Mouse (Mus musculus): ENCODE results near the gene Igfbp2. TPM values are rescaled to one million over a fixed set of nuclear protein-coding genes. Genes with fewer than 3 reads are reported as not detected.

Gene Igfbp2
- total RNA-seq (2014; rRNA removed; ENCODE audit: low replicate concordance) (24.1 and 140 TPM in 2 replicates), polyA plus RNA-seq (2015; fragmentation: Nextera tagmentation; extraction: Ambion mirVana) (10.2 and 12.7 TPM in 2 replicates)

DNA sequence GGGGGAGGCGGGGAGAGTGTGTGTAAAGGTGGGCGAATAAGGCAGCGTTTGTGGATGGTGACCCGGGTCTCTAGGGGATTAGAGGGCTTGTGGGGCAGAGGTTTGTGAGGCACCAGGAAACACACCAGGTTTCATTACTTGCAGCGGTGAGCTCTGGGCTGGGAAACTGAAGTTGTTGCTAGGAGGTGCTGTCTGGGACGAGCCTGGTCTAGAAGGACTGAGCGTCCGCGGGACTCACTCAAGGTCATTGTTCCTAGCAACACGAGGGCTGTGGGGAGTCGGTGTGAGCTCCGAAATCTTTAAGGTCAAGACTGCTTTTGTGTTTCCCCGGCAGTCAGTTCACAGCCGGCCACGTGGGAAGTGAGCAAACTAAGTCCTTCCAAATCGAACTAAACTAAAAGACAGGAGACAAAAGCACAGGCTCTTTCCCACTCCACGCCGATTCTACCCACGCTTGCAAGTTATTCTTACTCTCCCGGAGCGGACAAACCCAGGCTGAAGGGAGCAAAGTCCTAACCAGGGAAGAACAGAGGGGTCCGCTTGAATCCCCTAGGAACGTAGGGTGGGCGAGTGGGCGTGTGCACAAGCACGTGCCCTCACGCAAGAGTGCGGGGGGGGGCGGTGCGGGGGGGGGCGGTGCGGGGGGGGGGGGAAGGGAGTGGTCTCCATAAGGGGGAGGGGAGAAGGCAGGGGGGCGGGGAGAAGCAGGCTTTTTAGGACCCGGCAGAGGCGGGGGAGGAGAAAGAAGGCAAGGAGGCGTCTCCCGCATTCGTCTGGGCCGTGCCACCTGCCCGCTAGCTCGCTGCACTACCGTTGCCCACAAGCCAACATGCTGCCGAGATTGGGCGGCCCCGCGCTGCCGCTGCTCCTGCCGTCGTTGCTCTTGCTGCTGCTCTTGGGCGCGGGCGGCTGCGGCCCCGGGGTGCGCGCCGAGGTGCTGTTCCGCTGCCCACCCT lies at the start of gene Igfbp2:
Gene Igfbp2, plus strand, starts transcription at position 753 of the 956 bp plus-strand sequence.
- H3K27ac ChIP-seq (ENCODE audit: low read depth), result no peak within 1 kb of the TSS
- peaks cover 39% of the 10 kb centered on the region for H3K27me3 ChIP-seq (ENCODE audit: control insufficient read depth, insufficient read depth, low read length)
- no peak within 1 kb of the TSS for H3K9ac ChIP-seq (replicated peaks; ENCODE audit: low read depth, low read length)
- no peaks in the 10 kb centered on the region for H3K36me3 ChIP-seq (replicated peaks; ENCODE audit: control insufficient read depth, insufficient read depth, low read length)
- 5% methylated on average over 48 of the region's 58 CpGs for WGBS
- ATAC-seq (ENCODE audit: insufficient read depth, low read depth), result peak; percentile 36; the same call in 1 of the 2 replicates
- TF ChIP-seq CTCF (IDR thresholded peaks at IDR 0.05; ENCODE audit: low read depth), result no peak
- TF ChIP-seq EP300 (IDR thresholded peaks at IDR 0.05; ENCODE audit: low read depth), result no peak
- DNase-seq (ENCODE audit: low spot score), result peak; percentile 8
- peak within 1 kb of the TSS; percentile 85 for H3K4me2 ChIP-seq (ENCODE audit: low read depth, low read length)
- H3K4me1 ChIP-seq (ENCODE audit: control insufficient read depth, insufficient read depth), result 0 out of 2 replicates have a peak, but pooled peaks cover 11% of the 10 kb centered on the region
- peak within 1 kb of the TSS; percentile 51 for H3K4me3 ChIP-seq (ENCODE audit: low read depth, low read length)
- no peaks in the 10 kb centered on the region for H3K9me3 ChIP-seq (replicated peaks; ENCODE audit: control insufficient read depth, low read length)

DNA sequence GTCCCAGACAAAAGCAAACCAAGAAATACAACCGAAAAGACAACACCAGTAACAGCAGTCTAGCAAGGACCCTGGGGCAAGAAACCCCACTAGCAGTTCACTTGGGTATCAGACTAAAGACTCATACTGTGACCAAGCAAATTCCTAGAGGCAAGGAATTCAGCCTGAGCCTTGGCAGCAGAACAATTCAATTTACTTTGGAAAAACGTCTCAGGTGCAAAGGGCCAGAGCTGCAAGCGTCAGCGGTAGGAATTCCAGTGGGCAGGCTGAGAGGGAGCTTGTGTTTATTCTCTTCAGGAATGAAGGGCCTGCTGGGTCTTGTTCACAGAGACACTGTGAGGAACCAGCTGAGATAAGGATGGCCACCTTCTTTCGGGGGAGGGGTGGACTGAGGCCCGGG lies 45.5 kb upstream of the Igfbp2 start:
- WGBS, result 27% methylated on average over 6 of the region's 6 CpGs
- H3K4me1 ChIP-seq (ENCODE audit: control insufficient read depth, insufficient read depth), result no peaks in the 10 kb centered on the region
- TF ChIP-seq EP300 (IDR thresholded peaks at IDR 0.05; ENCODE audit: low read depth) (no peak), CTCF (IDR thresholded peaks at IDR 0.05; ENCODE audit: low read depth) (no peak)
- H3K9me3 ChIP-seq (replicated peaks; ENCODE audit: control insufficient read depth, low read length), result no peaks in the 10 kb centered on the region
- H3K27ac ChIP-seq (ENCODE audit: low read depth), result no peak overlapping the region
- H3K27me3 ChIP-seq (ENCODE audit: control insufficient read depth, insufficient read depth, low read length), result no peaks in the 10 kb centered on the region
- no peak overlapping the region for H3K4me2 ChIP-seq (ENCODE audit: low read depth, low read length)
- ATAC-seq (ENCODE audit: insufficient read depth, low read depth) (no peak), DNase-seq (ENCODE audit: low spot score) (no peak)
- no peak overlapping the region for H3K4me3 ChIP-seq (ENCODE audit: low read depth, low read length)
- no peaks in the 10 kb centered on the region for H3K36me3 ChIP-seq (replicated peaks; ENCODE audit: control insufficient read depth, insufficient read depth, low read length)
- no peak overlapping the region for H3K9ac ChIP-seq (replicated peaks; ENCODE audit: low read depth, low read length)

DNA sequence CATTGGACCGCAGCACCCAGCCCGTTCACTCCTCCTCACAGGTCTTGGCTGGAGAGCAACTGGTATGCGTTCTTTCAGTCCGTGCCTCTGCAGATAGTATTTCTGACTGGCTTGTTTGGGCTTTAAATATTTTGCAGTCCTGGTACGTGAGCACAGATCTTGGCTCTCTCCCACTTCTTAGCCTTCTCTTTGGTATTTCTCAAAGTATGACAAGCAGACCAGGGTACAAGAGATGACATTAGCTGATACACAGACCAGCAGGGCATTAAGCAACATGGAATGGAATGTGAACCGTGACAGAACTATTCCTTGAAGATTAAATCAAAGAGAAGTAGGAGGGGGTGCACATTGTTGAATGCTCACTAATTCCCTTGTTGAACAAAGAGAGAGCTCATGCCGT lies 43.6 kb upstream of the Igfbp2 start:
- Histone ChIP-seq H3K27me3 (ENCODE audit: control insufficient read depth, insufficient read depth, low read length) (no peaks in the 10 kb centered on the region), H3K4me2 (ENCODE audit: low read depth, low read length) (no peak overlapping the region), H3K4me3 (ENCODE audit: low read depth, low read length) (no peak overlapping the region), H3K9ac (replicated peaks; ENCODE audit: low read depth, low read length) (no peak overlapping the region), H3K27ac (ENCODE audit: low read depth) (no peak overlapping the region), H3K36me3 (replicated peaks; ENCODE audit: control insufficient read depth, insufficient read depth, low read length) (no peaks in the 10 kb centered on the region), H3K9me3 (replicated peaks; ENCODE audit: control insufficient read depth, low read length) (no peaks in the 10 kb centered on the region), H3K4me1 (ENCODE audit: control insufficient read depth, insufficient read depth) (no peaks in the 10 kb centered on the region)
- DNase-seq (ENCODE audit: low spot score) (no peak), ATAC-seq (ENCODE audit: insufficient read depth, low read depth) (no peak)
- TF ChIP-seq EP300 (IDR thresholded peaks at IDR 0.05; ENCODE audit: low read depth) (no peak), CTCF (IDR thresholded peaks at IDR 0.05; ENCODE audit: low read depth) (no peak)
- WGBS, result 27% methylated on average over 7 of the region's 7 CpGs

DNA sequence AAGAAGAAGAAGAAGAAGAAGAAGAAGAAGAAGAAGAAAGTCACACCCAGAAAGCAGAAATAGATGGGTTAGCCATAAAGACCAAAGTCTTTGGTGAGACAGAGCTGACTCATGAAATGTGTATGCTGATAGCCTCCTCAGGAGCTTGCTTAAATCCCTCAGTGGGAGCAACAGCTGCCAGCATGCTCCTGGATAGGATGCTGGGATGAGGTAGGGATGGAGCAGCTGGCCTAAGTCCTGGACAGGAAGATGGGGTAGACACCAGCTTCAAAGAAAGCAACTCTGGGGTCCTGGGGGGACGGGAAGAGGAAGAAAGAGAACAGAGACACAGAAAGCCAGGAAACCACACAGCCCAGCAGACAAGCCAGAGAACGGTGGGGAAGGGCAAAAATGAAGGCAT lies 41.0 kb upstream of the Igfbp2 start:
- Histone ChIP-seq H3K4me3 (ENCODE audit: low read depth, low read length) (no peak overlapping the region), H3K9me3 (replicated peaks; ENCODE audit: control insufficient read depth, low read length) (no peaks in the 10 kb centered on the region), H3K9ac (replicated peaks; ENCODE audit: low read depth, low read length) (no peak overlapping the region), H3K36me3 (replicated peaks; ENCODE audit: control insufficient read depth, insufficient read depth, low read length) (no peaks in the 10 kb centered on the region), H3K27me3 (ENCODE audit: control insufficient read depth, insufficient read depth, low read length) (no peaks in the 10 kb centered on the region), H3K4me1 (ENCODE audit: control insufficient read depth, insufficient read depth) (no peaks in the 10 kb centered on the region), H3K4me2 (ENCODE audit: low read depth, low read length) (no peak overlapping the region), H3K27ac (ENCODE audit: low read depth) (no peak overlapping the region)
- WGBS, result 46% methylated on average over 2 of the region's 2 CpGs
- TF ChIP-seq CTCF (IDR thresholded peaks at IDR 0.05; ENCODE audit: low read depth) (no peak), EP300 (IDR thresholded peaks at IDR 0.05; ENCODE audit: low read depth) (no peak)
- ATAC-seq (ENCODE audit: insufficient read depth, low read depth), result no peak
- no peak for DNase-seq (ENCODE audit: low spot score)

DNA sequence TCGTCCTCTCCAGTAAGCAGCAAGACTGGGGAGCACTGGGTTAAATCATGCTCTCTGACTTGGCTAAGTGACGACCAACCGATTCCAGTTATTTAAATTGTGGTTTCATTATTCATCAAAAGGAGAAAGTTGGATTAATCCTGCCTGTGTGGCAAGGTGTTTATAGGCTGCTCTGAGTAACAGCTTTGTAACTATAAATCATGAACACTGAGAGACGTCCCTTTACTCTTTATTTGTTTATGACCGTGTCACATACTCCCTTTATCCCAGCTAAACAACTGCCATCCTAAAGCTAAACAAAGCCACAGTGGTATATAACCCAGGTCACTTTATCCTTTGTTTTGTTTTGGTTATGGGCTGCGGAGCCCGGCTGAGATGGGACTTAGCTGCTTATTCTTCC lies 40.3 kb upstream of the Igfbp2 start:
- Histone ChIP-seq H3K27me3 (ENCODE audit: control insufficient read depth, insufficient read depth, low read length) (no peaks in the 10 kb centered on the region), H3K36me3 (replicated peaks; ENCODE audit: control insufficient read depth, insufficient read depth, low read length) (no peaks in the 10 kb centered on the region), H3K9ac (replicated peaks; ENCODE audit: low read depth, low read length) (no peak overlapping the region), H3K4me2 (ENCODE audit: low read depth, low read length) (no peak overlapping the region), H3K27ac (ENCODE audit: low read depth) (no peak overlapping the region), H3K9me3 (replicated peaks; ENCODE audit: control insufficient read depth, low read length) (no peaks in the 10 kb centered on the region), H3K4me1 (ENCODE audit: control insufficient read depth, insufficient read depth) (no peaks in the 10 kb centered on the region), H3K4me3 (ENCODE audit: low read depth, low read length) (no peak overlapping the region)
- no peak for TF ChIP-seq EP300 (IDR thresholded peaks at IDR 0.05; ENCODE audit: low read depth)
- TF ChIP-seq CTCF (IDR thresholded peaks at IDR 0.05; ENCODE audit: low read depth), result no peak
- DNase-seq (ENCODE audit: low spot score) (no peak), ATAC-seq (ENCODE audit: insufficient read depth, low read depth) (no peak)
- WGBS, result 59% methylated on average over 7 of the region's 7 CpGs
